Mouse (Mus musculus): ENCODE data around the gene Pramel1. TPM values are rescaled to one million over a fixed set of nuclear protein-coding genes. Genes with fewer than 3 reads are reported as not detected.
"Not testable (repeated sequence)": the region's sequence is repeated elsewhere in the genome, so short reads cannot be mapped to it uniquely, and the experiment has no call there.

Gene Pramel1
- not detected for total RNA-seq (2021)
- long read RNA-seq, experiment 1, result 0 reads
- long read RNA-seq, experiment 2, result 0 reads

DNA sequence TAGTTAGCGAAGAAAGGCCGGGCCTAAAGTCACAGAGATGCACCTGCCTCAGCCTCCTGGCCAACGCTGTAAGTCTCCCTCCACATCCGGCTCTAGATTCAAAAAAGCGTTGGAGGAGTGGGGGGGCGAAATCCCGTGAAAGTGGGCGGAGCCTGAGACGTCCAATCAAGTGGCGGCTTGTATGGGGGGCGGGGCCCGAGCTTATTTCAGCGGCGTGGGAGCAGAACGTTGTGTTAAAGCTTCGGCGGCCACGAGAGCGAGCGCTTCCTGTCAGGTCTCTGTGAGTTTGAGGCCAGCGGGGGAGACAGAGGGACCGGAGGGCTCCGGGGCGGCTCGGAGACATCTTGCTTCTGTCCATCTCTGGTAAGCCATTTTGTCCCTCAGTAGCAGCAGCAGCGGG, at the start of gene Pramel1:
Gene Pramel1 (plus strand): TSS at position 248 of the 400 bp plus-strand sequence.
- no peak for DNase-seq (ENCODE audit: low spot score in 2 of 2)

DNA sequence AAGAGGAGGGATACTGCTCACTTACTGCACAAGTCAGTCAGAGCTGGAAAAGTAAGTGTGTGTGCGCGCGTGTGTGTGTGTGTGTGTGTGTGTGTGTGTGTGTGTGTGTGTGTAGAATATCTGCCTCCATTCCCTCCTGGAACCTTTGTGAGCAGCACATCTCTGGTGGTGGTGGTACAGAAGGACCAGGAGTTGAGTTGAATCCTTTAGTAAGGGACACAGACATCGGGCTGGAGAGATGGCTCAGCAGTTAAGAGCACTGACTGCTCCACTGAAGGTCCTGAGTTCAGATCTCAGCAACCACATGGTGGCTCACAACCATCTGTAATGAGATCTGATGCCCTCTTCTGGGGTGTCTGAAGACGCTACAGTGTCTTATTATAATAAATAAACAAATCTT, 48.7 kb upstream of the Pramel1 start:
- DNase-seq (ENCODE audit: low spot score in 2 of 2), result not testable (repeated sequence)

DNA sequence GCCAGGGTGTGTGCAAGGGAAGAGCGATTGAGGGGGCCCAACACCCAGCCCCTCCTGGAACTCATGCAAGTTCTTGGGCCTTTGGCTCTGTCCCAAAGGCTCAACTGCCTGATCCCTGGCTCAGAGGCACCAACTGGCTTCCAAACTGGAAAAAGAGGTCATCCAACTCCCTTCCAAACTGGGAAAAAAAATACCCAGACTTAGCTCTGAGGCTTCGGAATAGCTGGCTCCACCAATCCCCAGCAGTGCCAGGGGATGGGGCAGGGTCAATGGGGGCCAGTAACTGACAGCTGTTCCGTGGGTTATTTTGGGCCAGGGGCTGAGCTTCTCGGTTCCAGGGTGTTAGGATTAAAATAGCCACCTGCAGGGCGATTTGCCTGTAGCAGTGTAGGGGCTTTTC, 45.5 kb upstream of the Pramel1 start:
- no peak for DNase-seq (ENCODE audit: low spot score in 2 of 2)

DNA sequence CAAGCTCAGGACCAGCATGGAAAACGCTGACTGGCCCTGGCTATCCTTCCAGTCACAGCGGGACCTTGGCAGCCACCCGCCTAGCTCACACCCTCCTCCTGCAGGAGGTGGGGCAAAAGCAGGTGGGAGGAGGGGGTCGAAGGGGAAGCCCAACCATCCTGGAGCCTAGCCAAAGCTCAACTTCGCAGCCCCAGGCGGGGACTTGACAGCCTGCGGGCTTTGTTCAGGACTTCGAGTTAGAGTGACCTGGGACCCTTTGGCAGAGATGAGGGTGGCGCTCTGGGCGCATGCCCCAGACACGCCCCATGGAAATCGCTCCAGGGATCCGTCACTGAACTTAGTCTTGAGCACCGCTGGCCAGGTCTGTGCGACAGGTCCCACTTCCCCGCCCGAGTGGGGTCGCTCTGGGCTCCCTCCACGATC, 44.7 kb upstream of the Pramel1 start, which contains the start of gene Lrrc38:
Gene Lrrc38 (plus strand): TSS at position 274 of the 423 bp plus-strand sequence.
- DNase-seq (ENCODE audit: low spot score in 2 of 2), result no peak

DNA sequence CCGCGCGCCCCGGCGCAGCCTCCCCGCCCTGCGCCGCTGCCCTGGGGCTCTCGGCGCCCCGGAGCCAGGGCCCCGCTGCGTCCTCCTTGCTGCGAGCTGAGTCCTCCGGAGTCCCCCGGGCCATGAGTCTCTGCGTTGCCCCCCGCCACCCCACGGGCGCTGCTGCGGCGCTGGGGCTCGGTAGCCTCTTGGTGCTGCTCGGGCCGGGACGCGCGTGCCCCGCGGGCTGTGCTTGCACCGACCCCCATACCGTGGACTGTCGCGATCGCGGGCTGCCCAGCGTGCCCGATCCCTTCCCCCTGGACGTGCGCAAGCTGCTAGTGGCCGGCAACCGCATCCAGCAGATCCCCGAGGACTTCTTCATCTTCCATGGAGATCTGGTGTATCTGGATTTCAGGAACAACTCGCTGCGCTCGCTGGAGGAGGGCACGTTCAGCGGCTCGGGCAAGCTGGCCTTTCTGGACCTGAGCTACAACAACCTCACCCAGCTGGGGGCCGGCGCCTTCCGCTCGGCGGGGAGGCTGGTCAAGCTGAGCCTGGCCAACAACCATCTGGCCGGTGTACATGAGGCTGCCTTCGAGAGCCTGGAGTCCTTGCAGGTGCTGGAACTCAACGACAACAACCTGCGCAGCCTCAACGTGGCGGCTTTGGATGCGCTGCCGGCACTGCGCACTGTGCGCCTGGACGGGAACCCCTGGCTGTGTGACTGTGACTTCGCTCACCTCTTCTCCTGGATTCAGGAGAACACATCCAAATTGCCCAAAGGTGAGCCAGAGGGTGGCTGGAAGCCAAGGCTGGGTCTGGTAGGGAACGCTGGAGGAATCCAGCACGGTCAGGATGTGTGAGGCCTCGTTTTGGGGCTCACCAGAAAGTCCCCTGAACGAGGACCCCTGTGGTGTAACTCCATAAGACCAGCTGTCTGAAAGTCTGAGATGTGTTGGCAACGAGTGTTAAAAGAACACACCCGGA, 43.9 kb upstream of the Pramel1 start:
- no peak for DNase-seq (ENCODE audit: low spot score in 2 of 2)

DNA sequence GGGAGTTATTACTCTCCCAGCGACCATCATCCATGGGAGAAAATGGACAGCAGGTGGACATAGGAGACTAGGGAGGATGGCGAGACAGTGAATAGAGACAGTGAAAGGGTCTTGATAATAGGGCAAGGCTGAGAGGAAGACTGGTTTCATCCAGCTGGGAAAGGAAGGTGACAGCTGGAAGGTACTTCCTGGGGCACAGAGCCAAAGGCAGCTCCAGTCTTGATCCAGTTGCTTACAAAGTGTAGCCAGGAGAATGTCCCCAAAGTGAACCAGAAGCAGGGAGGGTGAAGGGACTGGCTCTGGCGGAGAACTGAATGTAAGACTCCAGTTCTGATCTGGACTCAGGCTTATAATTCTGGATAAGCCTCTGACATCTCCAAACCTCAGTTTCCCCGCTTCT, 41.9 kb upstream of the Pramel1 start:
- DNase-seq (ENCODE audit: low spot score in 2 of 2), result no peak

DNA sequence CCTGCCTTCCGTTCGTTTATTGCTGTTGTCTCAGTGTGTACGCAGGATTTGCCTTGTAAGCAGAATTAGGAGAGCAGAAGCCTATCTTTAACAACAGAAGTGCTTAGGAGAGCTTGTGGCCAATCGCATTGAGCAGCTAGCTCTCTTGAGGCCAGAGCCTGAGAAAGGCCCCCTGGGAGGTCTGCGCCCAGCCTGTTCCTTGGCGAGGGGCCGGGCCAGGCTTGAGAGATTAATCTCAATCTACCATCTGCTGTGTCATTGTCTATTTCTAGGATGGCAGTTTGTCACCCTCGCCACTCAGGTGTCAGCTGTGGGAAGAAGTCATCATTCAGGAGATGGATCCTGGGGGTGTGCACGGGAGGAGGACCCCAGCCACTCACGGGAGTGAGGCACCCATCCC, 32.7 kb upstream of the Pramel1 start:
- DNase-seq (ENCODE audit: low spot score in 2 of 2), result no peak

DNA sequence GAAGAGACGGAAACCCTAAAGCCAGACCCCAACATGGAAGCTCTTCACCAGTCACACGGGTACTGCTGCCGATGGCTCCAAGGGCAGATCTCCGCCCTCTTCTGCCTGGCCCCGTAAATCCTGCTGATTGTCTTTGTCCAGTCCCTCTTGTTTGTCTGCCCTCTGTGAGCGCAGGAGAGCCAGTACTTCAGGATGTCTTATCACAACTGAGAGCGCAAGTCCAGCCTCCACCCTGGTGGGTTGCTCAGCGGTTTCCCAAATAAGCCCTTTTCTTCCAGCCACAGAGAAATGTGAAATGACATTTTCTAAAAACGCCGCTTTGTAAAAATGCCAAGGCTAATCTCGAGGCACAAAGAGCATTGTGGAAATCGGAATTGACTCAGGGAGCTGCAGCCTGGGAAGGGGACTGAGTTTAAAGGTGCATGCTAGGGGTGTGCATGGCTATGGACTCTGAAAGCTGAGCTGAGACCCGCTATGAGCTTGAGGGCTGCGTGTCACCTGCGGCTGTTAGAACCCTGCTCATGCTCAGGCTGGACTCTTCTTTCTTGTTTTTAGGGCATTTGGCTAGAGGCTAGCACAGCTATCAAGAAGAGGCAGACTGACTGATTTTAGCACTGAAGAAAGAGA, 27.7 kb upstream of the Pramel1 start:
- DNase-seq (ENCODE audit: low spot score in 2 of 2), result no peak

DNA sequence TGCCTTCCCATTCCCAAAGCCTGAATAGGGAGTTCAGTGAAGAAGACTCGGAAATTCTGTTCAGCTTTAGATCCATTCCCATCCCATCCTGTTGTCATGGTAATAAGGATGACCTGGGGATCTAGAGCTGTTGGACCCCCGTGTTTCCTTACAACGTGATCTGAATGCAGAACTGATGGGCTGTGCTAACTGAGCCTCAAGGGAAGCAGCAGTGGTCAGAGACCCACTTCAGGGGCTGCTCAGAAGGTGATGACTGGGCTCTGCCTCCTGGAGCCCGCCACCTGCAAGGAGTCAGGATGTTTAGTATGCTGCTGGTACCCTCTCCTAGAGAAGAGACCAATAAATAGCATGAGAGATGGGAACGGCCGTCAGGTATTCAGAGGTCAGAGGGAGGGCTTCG, 14.7 kb upstream of the Pramel1 start:
- no peak for DNase-seq (ENCODE audit: low spot score in 2 of 2)

DNA sequence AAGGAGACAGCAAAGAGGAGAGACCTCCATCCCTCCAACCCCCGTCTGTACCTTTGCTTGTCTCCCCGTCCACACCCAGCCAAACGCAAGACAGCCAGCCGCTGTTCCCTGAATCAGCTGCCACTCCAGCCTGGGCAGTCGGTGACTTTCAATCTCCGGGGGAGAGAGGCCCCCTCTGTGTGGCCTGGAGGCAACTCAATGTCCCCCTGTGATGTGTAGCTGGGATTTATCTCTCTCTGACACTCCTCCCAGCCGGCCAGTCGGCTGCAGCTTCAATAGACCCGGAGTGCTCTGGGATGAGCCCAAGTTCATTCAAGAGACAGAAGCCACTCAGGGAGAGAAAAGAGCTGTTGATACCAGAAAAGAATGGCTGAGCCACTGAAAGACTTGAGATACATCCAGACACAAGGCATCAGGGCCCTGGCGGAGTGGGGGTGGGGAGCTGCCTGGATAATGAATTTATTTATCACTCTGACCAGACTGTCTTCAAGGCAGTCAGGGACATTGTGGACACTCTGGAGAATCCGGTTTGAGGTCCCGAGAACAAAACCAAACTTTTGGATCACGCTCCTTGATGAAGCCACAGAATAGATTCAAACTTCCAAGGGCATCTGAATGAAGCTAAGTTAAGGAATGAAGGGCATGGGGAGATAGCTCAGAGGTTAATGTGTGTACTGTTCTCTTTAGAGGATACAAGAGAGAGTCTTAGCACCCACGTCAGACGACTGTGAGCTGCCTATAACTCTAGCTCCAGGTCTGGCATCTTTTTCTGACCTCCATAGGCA, 14.1 kb upstream of the Pramel1 start:
- DNase-seq (ENCODE audit: low spot score in 2 of 2), result no peak

DNA sequence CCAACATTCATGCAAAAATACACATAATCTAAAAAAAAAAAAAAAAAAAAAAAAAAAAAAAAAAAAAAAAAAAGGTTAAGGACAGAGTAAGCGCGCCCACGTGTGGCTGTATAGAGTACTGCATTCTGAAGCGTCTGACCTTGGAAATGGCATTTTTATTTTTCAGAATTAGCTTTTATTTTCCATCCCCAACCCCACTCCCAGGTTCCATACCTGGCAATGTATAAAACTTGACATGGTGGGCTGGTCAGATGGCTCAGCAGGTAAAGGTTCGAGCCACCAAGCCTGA, 13.6 kb upstream of the Pramel1 start:
- DNase-seq (ENCODE audit: low spot score in 2 of 2), result no peak

DNA sequence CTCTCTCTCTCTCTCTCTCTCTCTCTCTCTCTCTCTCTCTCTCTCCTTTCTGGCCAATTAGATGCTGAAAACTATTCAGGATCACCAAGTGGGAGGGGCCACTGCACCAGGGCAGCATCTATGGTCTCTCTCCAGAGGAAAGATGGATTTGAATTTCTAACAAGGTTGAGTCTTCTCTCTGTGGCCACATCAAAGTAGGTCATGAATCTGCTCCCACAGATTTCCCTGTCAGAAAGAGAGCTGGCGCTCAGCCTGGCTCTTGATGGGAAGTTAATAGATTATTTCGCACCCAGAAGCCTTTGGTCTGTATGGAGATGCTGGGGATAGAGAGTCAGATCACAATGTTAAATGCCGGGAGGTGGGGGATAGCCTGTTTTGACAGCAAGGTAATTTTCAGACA, 12.1 kb upstream of the Pramel1 start:
- DNase-seq (ENCODE audit: low spot score in 2 of 2), result no peak

DNA sequence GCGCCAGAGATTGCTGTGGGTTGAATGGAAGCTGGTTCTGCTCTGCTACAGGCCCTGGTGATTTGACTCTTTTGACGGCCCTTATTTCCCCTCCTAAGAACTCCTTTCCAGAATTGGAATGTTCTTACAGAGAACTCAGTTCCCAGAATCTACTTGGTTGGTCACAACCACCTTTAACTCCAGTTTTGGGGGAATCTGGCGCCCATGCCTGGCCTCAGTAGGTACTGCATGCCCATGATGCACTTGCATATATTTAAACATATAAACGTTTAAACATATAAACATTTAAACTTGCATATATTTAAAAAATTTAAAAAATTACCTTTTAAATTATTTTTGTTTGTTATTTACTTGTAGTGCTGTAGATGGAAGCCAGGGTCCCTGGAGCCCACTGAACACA, 10.6 kb upstream of the Pramel1 start:
- DNase-seq (ENCODE audit: low spot score in 2 of 2), result no peak

DNA sequence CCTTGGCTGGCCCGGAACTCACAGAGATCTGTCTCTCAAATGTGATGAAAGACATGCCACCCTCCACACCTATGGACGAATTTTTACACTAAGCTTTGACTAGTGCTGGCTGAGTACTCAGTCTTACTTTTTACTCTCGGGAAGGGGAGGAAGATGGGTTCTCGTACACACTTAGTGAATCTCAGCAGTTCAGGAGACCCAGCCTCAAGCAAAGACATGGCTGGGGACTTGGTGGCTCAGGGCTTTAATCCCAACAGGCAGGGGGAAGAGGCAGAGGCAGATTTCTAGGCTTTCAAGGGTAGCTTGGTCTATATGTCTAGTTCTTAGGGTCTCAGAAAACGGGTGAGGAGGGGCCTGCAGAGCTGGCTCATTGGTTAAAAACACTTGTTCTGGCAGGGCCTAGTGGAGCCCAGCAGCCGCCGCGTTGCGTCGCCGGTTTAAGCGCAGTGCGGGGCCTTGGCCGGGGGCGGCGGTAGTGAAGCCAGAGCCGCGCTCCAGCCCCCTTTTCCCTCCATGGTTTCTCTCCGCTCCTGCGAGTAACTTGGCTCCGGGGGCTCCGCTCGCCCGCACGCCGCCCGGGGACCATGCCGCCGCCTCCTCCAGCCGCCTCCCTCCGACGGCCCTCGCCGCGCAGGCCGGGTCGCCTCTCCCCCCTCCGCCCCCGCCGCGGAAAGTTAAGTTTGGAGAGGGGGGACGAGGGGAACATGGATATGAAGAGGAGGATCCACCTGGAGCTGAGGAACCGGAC, 5.1 kb upstream of the Pramel1 start:
- DNase-seq (ENCODE audit: low spot score in 2 of 2), result no peak

DNA sequence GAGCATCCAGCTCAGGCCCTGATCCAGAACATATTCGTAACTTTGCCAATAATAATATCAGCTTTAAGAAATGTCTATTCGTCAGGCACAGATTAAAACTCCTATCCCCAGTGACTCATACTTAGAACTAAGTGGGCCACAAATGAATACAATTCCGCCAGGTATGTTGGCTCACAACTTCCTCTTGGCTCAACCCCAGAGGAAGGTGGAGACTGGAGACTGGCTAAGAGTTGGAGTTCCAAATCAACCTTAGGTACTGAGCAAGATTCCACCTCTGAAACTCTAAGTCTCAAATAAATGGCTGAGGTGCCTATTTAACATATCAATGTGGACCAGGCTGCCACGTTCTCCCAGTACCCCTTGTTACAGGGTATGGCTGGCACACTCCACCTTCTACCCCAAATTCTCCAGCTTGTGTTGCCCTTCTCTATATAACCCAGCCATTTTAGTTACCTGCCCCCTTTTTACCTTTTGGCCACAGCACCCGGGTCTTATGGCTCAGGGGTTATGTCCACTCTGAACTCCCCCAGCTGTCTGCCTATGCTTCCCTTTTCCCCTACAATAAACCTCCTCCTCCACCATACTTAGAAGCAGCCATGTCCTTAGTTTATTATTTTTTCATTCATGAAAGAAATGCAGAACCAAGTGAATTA, 17.5 kb downstream of the Pramel1 start:
- DNase-seq (ENCODE audit: low spot score in 2 of 2), result no peak

DNA sequence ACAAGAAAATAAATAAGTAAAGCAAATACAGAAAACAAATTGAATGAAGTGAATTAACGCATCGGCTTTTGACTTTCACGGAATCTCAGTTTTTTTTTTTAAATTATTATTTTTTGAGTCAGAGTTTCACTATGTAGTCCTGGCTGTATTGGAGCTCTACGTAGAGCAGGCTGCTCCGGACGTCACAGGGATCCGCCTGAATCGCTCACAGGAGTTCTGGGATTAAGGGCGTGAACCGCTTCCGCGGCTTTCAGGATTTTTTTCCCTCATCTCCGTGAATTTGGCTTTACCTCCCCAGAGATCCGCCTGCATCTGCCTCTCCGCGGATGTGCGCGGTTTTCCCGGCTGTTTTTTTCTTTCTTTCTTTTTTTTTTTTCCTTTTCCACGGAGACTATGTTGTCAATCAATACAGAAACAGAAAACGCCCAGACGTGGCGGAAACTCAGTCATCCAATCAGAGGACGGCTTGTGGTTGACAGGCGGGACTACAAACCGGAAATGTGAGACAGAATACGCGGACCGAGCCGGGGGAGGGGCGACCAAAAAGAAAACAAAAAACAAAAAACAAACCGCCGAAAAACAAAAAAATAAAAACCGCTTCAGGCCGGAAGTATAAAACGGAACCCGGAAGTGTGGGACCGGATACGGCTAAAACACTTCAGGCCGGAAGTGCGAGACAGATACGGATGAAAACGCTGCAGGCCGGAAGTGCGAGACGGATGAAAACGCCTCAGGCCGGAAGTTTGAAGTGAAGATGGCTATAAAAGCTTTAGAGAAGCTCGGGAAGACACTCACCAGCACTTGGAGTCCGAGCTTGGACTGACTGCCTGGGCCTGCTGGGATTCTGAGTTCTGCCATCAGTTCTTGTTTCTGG, 18.2 kb downstream of the Pramel1 start, which contains the start of gene Pramef8:
Gene Pramef8 (plus strand): TSS at position 208 of the 874 bp plus-strand sequence.
- DNase-seq (ENCODE audit: low spot score in 2 of 2), result peak; percentile 68 to 78

DNA sequence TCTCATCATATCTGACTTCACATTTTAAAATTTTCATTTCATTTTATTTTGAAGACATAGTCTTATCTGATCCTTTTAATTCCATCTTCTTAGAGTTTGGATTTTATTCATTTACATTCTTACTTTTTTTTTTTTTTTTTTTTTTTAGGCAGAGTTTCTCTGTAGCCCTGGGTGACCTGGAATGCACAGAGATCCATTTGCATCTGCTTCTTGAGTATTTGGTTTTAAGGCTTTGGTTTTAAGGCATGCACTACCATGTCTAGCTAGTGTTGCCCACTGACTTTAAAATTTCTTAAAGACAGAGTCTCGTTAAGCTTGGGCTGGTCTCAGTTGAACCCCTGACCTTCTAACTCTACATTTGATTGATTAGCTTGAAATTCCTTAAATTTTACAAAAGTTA, 19.4 kb downstream of the Pramel1 start:
- DNase-seq (ENCODE audit: low spot score in 2 of 2), result no peak

DNA sequence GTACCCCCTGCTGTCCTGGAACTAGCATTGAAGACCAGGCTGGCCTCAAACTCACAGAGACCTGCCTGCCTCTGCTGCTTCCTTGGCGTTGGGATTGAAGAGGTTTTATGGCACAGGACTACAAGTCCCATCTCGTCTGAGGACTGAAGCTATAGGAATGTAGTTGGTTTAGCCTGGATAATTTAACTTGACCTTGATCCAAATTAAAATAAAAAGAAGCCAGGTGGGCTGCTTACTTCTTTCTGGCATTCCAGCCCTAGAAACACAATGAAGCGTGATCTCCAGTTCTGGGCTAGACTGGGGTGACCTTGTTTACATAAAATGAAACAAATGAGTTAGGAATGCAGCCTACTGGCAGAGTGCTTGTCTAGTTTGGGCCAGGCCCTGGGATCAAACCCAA, 19.9 kb downstream of the Pramel1 start:
- no peak for DNase-seq (ENCODE audit: low spot score in 2 of 2)

DNA sequence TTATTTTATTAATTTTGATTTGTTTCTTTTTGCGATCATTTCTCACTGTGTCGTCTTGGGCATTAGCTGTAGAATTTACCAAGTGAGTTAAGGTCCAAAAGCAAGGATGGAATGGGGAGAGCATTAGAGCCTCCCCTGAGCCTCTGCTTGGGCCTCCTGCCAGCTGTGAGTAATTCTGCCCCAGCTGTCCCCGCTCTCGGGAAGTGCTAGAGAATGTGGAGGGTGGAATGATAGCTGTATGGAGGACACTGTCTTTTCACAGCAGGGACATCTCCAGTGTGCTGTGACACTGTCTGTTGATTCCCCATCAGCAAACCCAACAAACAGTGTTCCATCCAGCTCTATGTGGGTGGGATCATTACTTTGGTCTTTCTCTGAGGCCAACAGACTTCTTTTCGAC, 32.5 kb downstream of the Pramel1 start:
- not testable (repeated sequence) for DNase-seq (ENCODE audit: low spot score in 2 of 2)

Data from adrenal gland, postnatal 4 days (tissue).